Mouse (Mus musculus) mammary gland, adult 2 months (tissue): ENCODE data around the gene Phyh. TPM values are rescaled to one million over a fixed set of nuclear protein-coding genes. Genes with fewer than 3 reads are reported as not detected.

ENCODE experiments used
- polyA plus RNA-seq: library from polyadenylated mRNA; depleted of rRNA; stranded (reverse); fragments of >200 nt; gene quantifications from 2 replicates; pipeline ENCODE4 v1.2.3, GENCODE M21; 2012; ENCODE audit warnings: low replicate concordance; rRNA removed

Phyh gene
- 79.0 and 237 TPM in 2 replicates for polyA plus RNA-seq

GRCm38 (mm10) chr2:4918860-4919739 is at the start of gene Phyh:
Gene Phyh (plus strand): TSS chr2:4919019.

DNA sequence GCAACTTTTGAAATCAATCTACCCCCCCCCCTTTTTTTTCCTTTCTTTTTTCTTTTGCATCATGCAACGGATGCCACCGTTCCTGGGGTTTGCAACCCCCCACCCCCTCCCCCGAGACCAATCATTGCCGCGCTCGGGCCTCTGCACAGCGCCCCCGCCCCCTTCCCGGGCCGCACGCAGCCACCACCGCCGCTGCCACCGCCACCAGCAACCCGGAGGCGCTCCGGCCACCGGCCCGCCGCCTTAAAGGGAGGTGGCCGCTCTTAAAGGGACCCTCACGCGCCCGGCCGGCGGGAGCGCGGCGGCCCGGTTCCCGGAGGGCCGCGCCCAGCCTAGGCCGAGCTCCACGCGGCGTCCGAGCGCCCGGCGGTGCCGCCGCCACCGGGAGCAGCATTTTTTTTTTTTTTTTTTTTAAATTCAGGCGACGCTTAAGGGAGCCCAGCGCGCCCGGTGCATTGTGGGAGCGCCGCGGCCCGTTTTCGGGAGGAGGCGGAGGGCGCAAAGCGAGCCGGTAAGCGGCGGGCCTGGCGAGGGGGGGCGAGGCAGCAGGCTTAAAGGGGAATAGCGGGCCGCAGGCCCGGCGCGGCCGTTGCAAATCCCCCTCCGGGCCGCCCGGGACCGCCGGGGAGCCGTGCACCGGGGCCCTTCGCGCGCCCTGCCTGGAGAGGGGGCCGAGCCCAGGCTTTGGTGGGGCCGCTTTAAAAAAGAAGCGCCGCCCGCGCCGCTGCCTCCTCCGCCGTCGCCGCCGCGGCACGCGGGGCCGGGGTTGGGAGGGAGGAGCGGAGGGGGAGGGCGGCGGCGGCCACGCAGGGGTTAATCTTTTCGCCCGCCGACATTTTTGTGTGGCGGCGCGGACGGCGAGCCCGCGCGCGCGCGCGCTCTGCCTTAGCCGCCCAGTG is 37.2 kb upstream of the Phyh start, which contains the start of gene Sephs1:
Gene Sephs1, plus strand, starts transcription at position 215 of the 899 bp plus-strand sequence.

GRCm38 (mm10) chr2:4975807-4976206 is 57.0 kb downstream of the Phyh start, which contains the start of gene Ucma:
Gene Ucma (plus strand): TSS chr2:4976122.

Other genes with a start within 250 kb of the Phyh start
- gene Bend7, start 201.2 kb upstream of the Phyh start, polyA plus RNA-seq: 1.6 and 1.9 TPM in 2 replicates
- 15.1 and 19.0 TPM in 2 replicates for gene Sephs1, start 37.5 kb upstream of the Phyh start, polyA plus RNA-seq
- gene Ucma, start 57.1 kb downstream of the Phyh start, polyA plus RNA-seq: not detected in 2 replicates
- 0.79 and 1.7 TPM in 2 replicates for gene Mcm10, start 93.8 kb downstream of the Phyh start, polyA plus RNA-seq
- 3.6 and 5.7 TPM in 2 replicates for gene Optn, start 145.0 kb downstream of the Phyh start, polyA plus RNA-seq
- gene Ccdc3, start 218.8 kb downstream of the Phyh start, polyA plus RNA-seq: 32.5 and 32.8 TPM in 2 replicates